Mouse (Mus musculus) cerebellum, adult 8-10 months (tissue): ENCODE results near the gene Hprt.
A peak's percentile ranks its signal among the peaks of the same experiment; 100 is the strongest.
"Not testable (repeated sequence)": the region's sequence is repeated elsewhere in the genome, so short reads cannot be mapped to it uniquely, and the experiment has no call there.

Experiments used
- DNase-seq: peaks from one replicate; pipeline ENCODE4 v3.0.0; 2022

The Hprt gene

GRCm38 (mm10) chrX:52987905-52988783 is at the start of gene Hprt:
Hprt (plus strand) TSS chrX:52988137.
- DNase-seq: peak; percentile 76

GRCm38 (mm10) chrX:52945509-52945908 is 42.4 kb upstream of the Hprt start:
- DNase-seq: no peak

- no peak for DNase-seq
These were observed 38.2 kb upstream of the Hprt start for GRCm38 (mm10) chrX:52949713-52950112.

DNA sequence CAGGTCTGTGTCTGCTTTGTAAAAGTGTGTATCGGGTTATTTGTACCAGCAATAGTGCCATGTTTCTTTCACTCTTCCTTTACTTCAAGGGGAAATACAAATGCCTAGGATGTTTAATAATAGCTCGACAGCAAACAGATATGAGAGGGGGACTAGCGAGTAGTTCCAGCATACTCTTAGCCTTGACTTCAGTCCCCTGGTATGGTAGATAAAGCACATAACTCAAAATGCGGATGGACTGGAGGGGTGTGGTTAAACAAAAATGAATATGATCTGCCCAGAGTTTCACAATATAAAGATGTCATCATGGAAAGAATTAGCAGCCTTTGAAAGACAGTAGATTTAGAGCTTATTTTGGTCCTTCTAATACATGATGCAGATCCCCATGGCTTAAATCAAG is 31.0 kb upstream of the Hprt start:
- no peak for DNase-seq

DNA sequence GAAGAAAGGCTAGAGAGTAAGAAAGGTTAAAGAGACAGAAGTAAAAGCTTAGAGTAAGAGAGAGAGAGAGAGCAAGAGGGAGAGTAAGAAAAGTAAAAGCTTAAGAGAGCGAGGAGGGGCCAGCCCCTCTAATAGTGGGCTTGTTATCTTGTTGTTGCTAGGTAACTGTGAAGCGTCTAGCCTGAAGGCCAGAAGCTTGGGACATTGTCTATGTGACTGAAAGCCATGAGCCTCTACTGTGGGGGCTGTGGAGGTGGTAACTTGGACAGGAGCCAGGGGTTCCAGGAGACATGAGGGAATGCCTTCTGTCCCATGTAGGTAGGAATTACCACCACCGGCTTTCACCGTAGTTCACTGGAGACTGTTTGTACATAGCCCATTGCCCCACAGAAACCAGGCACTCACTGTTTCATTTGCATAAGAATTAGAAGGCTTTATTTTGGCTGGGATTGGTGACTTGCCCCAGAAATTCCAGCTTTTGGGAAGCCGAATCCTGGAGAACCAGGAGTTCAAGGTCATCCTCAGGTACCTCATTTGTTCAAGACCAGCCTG is 26.3 kb upstream of the Hprt start:
- no peak for DNase-seq

DNA sequence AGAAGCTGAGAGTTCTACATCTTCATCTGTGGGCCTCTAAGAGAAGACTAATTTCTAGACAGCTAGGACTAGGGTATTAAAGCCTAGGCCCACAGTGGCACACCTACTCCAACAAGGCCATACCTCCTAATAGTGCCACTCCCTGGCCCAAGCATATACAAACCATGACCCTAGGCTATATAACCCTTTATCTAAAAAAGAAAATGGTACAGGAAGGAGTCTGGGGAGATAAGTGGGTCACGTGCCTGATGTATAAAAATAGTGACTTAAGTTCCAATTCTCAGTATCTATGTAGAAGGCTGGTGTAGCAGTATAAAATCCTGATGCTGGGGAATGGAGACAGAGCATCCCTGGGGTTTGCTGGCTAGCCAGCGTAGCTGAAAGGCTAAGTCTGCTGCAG is 22.8 kb upstream of the Hprt start:
- DNase-seq: no peak

- DNase-seq: no peak
These were observed 16.5 kb upstream of the Hprt start for GRCm38 (mm10) chrX:52971211-52972006.

DNA sequence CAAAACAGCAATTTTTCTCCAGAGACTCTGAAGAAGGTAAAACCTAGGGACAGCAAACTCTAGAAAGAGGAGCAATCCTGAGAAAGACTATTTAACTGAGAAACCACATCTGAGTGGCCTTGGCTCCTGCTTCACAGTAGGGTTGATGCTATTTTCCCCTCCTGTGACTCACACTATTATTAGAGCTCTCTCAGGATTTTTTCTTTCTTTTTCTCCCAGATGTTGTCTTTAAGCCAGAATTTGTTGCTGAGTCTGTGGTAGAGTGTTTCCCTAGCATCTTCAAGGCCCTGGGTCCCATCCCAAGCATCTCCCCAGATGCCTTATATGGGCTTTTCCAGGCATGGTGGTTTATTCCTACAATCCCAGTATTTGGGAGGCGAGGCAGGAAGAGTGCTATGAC is 15.8 kb upstream of the Hprt start:
- DNase-seq: no peak

DNA sequence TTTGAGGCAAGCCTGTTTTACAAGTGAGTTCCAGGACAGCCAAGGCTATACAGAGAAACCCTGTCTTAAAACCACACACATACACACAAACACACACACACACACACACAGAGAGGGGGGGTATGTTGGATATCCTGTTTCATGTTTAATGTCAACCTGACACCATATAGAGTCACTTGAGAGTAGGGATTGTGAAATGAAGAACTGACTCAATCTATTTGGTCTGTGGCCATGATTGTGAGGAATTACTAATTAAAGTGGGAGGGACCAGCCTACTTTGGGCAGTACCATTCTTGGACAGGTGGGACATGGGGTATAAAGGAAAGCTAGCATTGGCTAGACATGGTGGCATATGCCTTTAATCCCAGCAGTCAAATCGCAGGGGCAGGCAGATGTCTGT is 15.3 kb upstream of the Hprt start:
- DNase-seq: no peak

- DNase-seq: no peak
These were observed 9.4 kb upstream of the Hprt start for GRCm38 (mm10) chrX:52978576-52978975.

DNA sequence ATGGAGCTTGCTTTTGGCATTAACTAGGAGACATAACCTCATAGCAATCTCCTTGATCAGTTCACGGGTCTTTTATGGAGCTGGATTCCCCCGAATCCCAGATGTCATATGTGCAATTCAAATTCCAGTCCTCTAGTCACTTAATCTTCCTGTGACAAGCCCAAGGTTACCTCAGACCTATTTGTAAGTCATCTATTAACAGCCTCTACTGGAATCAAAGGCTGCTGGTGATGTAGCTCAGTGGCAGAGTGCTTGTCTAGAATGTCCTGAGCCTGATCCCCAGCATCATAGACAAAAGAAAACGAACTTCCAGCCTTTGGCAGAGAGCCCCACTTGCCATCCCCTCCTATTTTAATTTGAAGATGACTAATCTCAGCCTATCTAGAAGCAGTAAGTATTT is 6.6 kb upstream of the Hprt start:
- DNase-seq: no peak

DNA sequence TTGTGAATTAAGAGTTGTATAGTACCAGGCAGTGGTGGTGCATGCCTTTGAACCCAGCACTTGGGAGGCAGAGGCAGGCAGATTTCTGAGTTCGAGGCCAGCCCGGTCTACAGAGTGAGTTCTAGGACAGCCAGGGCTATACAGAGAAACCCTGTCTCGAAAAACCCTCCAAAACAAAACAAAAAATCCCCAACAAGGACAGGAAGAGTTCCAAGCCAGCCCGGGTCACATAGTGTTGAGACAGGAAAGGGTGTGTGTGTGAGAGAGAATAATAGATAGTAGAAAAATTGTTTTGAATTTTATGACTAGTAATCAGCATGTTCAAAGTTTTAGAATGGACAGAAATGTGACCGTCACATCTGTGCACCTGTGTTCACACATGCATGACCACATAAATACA is 6.8 kb downstream of the Hprt start:
- DNase-seq: not testable (repeated sequence)

- DNase-seq: not testable (repeated sequence)
These were observed 16.9 kb downstream of the Hprt start for GRCm38 (mm10) chrX:53004887-53005286.

- peak; percentile 30 for DNase-seq
These were observed 18.1 kb downstream of the Hprt start for GRCm38 (mm10) chrX:53006062-53006461.

DNA sequence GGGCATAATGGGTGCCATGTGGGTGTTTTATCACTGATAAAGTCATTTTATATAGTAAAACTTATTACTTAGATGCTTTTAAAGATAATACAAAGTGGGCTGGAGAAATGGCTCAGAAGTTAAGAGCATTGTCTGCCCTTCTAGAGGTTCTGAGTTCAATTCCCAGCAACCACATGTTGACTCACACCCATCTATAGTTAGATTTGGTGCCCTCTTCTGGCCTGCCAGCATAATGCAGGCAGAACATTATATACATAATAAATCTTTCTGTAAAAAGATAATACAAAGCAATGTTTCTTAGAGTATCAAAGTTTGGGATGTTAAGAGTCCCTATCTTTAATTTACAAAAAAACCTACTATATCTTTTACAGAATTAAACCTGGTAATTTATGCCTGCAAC is 27.6 kb downstream of the Hprt start:
- no peak for DNase-seq

DNA sequence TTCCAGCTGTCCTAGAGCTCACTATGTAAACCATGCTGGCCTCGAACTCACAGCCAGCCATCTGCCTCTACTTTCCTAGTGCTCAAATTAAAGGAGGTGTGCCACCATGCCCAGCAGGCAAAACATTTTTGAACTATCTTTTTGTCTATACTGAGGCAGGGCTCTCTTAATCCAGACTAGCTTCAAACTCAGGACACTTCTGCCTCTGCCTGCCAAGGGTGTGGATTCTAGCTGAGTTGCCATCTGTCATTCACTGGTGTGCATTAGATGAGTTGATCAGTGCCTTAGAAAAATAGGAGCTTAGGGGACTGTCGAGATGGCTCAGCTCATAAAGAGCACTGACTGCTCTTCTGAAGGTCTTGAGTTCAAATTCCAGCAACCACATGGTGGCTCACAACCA is 35.1 kb downstream of the Hprt start:
- peak; percentile 35 for DNase-seq

DNA sequence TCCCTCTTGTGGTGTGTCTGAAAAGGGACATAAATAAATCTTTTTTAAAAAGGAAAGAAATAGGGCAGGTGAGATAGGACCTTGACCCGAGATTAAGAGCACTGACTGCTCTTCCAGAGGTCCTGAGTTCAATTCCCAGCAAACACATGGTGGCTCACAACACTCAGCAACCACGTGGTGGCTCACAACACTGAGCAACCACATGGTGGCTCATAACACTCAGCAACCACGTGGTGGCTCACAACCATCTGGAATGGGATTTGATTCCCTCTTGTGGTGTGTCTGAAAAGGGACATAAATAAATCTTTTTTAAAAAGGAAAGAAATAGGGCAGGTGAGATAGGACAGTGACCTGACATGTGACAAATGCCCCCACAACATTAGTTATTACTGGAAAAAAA is 36.3 kb downstream of the Hprt start:
- DNase-seq: not testable (repeated sequence)

DNA sequence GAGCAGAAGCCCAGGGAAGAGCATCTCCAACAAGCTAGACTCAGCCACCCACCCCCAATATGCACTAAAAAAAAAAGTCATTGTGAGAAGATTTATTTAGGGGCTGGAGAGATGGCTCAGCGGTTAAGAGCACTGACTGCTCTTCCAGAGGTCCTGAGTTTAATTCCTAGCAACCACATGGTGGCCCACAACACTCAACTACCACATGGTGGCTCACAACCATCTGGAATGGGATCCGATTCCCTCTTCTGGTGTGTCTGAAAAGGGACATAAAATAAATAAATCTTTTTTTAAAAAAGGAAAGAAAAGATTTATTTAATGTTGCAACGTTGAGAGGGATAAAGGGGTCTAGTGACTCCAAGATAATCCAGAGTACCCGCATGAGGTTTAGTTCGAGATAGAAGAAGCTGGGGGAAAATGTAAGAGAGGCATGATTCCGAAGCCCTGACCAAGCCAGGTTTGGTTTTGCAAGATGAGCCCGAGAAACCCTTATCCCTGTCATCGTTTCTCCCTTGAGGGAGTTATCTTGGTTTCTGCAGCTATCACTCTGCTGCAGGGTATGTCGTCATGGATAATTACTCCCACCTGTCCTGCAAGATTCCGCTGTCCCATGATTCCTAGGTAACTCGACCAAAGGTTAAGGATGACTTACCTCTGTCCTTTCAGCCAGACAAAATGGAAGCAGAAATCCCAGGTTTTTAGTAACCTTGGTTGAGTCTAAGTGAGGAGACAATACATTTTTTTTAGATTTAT is 37.7 kb downstream of the Hprt start:
- no peak for DNase-seq

DNA sequence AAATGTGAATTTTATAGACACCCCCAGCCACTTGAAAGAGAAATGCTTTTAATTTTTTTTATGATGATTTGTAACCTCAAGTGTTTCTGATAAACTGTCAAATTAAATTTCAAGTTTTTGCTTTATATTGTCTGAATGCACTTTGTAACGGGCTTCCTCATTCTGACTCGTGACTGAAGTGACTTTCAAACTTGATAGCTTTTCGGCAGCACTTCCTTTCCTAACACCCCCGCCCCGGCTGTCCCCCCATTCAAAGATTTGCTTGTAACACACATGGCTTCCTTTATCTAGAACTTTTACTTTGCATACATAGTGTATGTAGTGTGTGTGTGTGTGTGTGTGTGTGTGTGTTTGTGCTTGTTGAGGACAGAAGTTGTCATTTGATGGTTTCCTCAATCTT is 41.6 kb downstream of the Hprt start:
- no peak for DNase-seq

DNA sequence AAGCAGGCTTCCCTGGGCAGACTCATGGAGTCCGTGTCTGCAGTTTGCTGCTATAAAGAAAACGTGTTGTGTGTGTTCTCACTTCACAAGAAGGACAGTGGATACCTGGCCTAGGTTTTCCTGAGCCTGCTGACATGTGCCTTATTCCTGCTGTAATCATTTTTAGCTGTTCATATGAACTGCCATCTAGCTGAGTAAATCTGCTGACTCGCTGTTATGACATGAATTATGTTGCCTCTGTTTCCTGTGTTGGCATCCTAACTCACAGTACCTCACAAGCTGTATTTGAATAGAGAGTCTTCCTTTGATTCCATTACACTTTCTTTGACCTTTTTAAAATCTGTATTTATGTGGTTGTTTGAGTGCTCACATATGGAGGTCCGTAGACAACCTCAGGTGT is 50.3 kb downstream of the Hprt start:
- DNase-seq: no peak

DNA sequence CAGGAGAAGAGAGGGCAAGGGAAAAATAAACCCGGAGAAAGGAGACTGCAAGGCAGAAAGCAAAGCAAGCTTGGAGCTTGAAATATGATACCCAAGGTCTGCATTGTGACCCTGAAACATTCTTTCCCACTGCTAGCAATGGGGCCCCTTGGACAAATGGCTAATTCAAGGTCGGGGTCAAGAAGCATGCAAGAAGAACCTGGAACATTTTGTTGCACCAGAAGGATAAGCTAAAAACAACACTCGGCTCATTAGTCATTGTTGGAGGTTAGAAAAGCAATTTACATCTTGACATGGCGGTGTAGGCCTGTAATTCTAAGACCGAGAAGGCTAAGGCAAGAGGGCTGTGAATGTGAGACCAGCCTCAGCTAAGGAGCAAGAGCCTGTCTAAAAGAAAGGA is 51.7 kb downstream of the Hprt start:
- DNase-seq: no peak

GRCm38 (mm10) chrX:53040138-53040537 is 52.2 kb downstream of the Hprt start:
- no peak for DNase-seq

- DNase-seq: no peak
These were observed 53.1 kb downstream of the Hprt start for GRCm38 (mm10) chrX:53041006-53041405.
